Mouse (Mus musculus): ENCODE results near the gene Rabl2.

Gene Rabl2

DNA sequence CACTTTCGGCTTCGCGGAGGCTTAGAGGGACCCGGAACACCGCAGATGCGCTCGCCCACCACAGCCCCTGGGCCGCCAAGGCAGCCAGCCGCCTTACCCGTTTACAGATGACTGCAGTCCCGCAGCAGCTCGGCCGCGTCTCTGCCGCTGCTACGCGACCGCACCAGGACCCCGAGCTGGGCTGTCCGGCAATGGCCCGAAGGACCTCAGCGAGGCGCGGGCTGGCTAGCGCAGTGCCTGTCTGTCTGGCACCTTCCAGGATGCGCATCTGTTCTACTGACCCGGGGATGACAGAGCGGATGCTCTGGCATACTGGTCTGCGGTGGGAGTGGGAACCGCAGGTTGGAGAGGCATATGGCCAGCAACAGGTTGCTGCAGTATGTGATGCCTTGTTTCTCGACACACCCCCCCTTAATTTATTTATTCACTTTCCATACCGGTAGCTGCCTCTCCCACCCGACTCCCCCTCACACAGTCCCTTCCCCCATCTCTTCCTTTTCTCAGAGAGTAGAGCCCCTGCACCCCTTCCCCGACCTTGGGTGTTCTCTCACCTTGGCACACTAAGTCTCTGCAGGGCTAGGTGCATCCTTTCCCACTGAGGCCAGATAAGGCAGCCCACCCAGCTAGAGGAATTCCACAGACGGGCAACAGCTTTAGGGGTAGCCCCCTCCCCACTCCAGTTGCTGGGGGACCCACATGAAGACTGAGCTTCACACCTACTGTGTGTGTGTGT is at the start of gene Rabl2:
Gene Rabl2 (minus strand): TSS at position 201 of the 733 bp plus-strand sequence.
- DNase-seq (ENCODE audit: low read depth), result peak; percentile 61

DNA sequence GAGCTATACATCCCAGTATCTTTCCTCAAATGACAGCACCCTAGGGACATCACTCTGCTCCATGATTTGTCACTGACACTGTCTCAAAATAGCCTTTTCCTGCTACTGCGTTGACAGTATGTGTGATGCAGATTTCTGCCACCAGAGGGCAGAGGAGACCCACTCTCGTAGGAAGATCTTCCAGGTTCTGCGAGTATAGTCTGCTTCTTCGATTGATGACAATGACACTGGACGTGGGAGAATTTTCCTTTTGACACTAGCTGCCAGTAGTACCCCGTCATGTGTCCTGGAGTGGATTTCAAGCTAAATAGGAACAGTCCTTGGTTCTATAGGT is 31.9 kb upstream of the Rabl2 start:
- DNase-seq (ENCODE audit: low read depth), result no peak

DNA sequence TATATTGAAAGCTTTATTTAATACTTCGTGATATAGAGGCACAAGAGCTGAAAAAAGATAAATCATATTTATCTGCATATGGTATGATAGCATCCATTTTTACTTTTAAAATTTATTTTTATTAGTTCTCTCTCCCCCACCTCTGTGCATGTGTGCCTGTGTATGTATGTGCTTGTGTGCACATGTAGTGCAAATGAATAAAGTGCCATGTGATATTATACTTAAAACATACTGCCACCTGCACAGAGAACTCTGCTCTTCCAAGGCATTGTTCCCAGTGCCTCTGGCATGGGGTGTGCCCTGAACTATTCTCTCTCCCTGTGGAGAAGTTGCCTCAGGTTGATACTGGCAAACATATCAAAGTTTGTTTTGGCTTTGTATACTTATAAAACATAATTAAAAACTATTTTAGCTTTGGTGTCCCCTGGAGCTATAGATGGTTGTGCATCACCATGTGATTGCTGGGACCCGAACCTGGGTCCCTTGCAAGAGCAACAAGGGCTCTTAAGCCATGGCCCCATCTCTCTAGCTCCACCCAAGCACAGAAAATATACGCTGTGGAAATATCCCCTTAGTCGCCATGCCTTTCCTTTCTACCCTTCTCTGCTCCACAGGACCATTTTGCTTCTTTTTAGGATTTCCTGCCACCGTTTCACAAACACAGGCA is 31.4 kb upstream of the Rabl2 start:
- DNase-seq (ENCODE audit: low read depth), result no peak

DNA sequence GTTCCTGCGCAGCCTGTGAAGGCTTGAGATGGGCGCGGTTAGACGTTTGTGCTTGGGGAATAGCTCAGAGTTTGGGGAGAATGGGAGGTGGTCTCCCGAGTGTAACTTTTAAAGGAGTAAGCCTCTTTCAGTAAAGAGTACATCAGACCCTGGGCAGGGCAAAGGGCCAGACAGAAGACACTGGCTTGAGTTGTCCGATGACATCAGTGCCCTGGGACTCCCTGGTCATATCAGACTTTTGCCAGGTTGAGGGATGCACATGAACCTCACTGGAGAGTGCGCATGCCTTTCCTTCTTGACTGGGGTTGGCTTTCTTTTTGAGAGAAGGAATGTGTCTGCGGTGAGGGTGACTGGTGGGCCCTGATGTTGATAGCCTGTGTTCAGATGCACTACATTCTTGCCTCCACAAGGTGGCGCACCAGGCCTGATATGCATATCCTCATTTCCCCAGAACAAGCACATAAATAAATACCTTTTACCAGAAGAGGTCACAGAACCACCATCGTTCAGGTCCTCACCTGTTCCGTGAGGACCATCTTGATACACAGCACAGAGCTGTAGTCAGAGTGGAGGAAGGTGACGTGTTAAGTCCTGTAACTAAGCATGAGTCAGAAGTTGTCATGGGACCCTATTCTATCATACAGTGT is 30.7 kb upstream of the Rabl2 start:
- no peak for DNase-seq (ENCODE audit: low read depth)

DNA sequence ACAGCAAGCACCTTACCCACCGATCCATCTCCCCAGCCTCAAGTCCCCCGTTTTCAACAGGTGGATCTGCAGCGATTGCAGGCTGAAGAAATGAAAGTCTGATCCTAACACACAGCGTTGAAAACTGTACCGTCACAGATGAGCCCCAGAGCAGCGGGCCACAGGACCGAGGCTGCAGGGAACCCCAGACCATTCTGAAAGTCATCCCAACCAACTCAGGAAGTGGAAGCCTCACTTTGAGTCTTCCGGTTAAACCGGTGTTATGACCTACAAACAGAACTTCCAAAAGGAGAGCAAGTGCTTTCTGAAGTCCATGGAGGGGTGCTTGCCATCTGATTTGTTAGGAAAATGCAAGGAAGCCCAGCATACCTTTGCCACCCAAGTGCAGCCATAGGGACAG is 16.2 kb upstream of the Rabl2 start:
- DNase-seq (ENCODE audit: low read depth), result no peak

DNA sequence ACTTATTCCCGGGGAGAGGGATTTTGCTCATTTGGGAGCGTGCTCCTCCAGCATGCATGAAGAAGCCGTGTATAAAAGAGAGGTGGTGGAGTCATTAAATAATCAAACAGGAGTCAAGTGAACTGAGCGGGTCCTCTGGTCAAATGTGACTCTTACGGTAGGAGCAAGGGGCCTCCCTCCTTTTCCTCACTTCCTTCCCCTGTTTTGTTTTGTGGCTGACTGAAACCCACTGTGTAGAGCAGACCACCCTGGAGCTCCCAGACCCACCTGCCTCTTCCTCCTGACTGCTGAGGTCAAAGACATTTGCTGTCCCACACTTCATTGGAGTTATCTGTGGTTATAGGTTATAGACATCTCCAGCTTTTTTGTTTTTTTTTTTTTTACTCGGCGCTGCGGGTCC is 15.8 kb upstream of the Rabl2 start:
- DNase-seq (ENCODE audit: low read depth), result no peak

DNA sequence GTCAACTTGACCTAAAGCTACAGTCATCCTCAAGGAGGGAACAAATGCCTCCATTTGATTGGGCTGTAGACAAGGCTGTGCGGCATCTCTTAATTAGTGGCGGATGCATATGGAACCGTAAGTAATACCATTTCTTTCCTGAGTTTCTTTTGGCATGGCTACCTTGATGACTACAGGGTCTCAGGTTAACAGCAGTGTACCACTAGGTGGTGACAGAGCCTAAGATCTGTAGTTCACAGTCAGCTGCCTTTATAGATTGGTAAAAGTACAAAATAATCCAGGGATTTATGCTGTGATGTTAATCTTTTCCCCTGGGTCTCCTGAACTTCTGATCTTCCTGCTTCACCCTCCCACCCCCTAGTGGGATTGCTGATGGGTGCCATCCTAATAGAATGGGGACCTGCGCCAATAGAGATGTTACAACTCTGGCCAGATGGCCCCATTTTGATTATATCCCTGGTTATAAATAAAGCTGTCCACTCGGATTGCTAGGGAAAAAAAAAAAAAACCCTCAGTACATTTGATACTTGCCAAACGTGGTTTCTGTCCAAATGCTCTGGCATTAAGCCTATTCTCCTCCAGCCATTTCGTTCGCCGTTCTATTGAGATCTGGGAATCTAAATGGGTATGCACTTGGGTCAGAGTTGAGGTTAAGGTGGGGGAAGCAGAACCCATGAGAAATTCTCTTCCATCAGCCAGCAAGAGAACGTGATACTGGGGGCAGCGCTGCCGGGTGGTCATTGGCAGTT is 14.3 kb upstream of the Rabl2 start:
- no peak for DNase-seq (ENCODE audit: low read depth)

DNA sequence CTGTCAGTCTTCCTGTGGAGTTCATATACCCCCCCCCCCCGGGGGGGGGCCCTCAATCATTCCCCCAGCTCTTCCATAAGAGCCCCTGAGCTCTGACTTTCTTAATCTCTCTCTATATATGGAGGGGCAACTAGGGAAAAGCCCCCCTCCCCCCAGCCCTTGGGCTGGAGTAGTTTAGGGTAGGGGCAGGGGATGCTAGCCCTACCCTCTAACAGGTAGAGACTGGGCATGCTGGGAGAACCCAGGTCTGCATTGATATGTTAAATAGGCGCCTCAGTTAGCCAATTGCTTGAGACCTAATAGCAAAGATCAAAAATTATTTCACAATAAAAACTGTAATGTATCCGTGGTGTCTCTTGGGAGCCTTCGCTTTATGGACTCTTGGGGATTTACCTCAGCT is 825 bp upstream of the Rabl2 start:
- DNase-seq (ENCODE audit: low read depth), result no peak

DNA sequence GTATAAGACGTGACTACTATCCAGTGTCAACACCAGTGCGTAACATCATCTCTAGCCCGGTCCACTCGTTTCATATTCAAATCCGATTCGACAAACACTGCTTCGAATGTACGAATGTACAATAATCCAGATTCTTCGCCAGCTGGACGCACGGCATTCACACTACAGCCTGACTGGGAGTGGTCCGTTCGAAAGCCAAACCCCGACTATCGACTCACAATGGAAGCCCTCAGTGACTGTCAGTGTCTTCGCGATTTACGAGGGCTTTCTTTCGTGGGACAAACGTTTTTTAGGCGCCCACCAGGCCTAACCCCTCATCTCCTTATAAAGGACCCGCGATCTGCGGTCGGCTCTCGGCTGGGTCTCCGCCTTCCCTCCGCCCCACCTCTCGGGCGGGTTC is 406 bp downstream of the Rabl2 start:
- DNase-seq (ENCODE audit: low read depth), result peak; percentile 3

DNA sequence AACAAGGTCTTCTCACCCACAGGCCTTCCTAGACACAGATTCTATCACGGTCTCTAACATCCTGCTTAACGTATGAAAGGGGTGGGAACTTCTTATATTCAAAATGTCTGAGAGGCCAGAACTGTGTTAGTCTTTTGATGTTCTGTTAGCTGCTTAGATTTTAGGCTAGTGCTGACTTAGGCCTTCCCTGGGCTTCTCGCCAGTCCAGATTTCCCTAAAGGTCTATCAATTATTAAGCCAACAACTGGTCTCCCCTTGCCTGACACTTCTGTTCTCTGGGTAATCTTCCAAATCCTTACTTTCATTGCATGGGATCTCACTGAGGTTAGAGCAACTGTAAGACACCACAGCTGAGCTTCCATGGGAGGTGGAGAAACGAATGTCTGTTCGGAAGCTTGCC is 2.6 kb downstream of the Rabl2 start:
- no peak for DNase-seq (ENCODE audit: low read depth)

DNA sequence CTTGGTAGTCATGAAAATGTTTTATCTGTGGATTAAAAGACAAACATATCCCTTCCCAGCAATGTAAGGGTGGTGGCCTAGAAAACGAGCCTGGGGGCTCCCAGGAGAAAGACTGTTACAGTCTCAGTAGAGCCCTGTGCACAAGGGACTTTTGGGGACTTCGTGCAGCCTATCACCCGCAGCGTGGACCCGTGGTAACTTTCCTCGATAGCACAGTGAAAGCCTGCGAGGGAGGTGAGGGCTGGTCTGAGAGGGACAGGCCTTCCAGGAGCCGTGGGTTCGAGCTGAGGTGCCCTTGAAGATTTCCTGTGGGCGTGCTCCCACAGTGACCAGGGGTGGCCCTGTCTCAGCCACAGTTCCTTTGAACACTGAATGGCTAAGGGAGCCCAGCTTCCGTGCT is 6.1 kb downstream of the Rabl2 start:
- DNase-seq (ENCODE audit: low read depth), result no peak

DNA sequence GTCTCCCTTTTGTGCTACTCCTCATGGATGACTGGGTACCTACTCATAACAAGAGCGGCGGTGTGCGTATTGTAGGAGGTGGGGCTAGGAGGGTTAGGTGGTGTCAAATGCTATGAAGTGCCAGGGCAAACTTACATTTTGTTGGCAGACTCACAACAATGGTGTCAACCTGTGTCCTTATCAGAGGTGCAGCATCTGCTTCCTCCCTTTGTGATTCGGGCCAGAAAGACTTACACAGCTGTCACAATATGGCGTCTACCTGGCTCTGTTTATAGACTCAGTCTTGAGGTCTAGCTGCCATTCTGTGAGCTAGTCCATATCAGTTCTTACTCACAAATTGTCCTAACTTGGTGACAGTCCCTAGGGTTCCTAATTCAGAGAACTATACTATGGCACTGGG is 6.6 kb downstream of the Rabl2 start:
- no peak for DNase-seq (ENCODE audit: low read depth)

DNA sequence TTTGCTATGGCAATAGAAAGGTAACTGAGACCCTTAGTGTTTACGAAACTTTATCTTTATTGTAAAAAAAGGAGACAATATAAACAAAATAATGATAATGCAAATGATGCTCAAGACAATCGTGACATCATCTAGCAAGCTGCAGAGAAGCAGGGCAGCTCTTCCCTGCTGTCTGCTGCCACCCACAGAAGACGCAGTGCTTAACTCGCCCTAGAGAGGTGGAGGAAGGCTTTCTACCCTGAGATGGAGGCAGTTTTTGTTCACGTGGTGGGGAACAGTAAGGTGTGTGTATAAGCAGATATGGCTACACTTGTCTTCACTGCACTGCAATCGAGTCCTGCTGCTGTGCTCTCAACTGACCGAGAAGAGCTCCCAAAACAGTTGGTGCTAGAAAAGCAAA is 9.2 kb downstream of the Rabl2 start:
- DNase-seq (ENCODE audit: low read depth), result no peak

DNA sequence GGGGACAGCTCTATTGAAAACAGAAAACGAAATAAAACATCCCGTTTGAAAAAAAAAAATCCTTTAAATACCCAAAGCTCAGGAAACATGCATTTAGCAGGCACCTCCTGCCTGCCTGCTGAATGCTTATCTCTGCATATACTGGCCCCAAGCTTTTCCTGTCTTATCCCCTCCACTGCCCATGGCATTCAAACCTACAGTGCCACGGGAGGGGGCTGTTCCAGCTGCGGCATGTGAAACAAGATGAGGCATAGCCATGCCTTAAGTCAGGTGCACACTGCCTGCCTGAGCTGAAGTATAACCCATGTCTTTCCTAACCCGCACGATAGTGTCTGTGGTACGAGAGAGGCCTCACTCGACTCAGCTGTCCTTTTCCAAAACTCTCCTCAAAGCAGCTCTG is 19.6 kb downstream of the Rabl2 start:
- DNase-seq (ENCODE audit: low read depth), result no peak

DNA sequence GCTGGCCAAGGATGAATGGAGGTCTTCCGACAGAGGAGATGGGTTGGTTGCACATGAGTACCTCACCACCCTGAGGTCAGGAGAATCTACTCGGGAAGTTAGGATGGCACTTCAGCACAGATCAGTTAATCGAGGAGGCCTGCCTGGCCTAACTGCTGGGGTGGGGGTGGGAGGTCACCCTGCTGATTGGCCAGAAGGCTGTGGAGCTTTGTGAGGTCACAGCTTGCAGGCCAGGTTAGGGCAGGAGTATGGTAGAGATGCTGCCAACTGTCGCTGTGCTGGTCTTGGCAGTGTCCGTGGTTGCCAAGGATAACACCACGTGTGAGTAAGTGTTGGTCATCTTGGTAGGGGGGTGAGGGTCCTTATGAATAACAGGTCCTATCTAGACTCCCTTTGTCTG is 23.6 kb downstream of the Rabl2 start, which contains the start of gene Acr:
Gene Acr (plus strand): TSS at position 213 of the 400 bp plus-strand sequence.
- DNase-seq (ENCODE audit: low read depth), result no peak

DNA sequence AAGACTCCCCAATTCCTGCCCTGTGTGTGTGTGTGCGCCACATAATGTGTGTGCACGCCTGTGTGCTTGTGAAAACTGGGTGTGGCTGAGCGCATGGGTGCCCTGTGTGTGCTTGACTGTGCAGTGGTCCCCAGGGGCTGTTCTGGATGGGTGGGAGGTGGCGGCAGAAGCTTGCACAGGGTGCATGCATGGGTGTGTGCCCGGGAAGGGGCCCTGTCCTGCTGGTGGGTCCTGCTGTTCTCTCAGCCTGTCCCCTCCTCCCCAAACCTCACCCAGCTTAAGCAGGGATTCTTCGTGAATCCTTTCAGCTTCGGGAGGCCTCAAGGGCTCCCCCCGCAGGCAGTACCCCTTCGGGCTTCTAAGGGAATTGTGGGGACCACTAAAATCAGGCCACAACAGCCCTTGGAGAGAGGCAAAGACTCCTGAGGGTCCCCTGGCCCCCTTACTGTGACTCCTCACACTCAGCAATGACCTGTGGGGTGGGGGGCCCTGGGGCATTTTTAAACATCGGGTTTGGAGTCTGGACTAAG is 32.5 kb downstream of the Rabl2 start:
- no peak for DNase-seq (ENCODE audit: low read depth)

DNA sequence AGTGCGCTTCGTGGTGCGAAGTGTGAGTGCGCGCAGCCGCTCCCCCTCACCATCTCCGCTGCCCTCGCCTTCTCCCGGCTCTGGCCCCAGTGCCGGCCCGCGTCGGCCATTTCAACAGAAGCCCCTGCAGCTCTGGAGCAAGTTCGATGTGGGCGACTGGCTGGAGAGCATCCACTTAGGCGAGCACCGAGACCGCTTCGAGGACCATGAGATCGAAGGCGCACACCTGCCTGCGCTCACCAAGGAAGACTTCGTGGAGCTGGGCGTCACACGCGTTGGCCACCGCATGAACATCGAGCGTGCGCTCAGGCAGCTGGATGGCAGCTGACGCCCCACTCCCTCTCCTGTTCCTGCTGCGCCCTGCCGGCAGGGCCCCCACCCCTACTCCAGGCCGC is 33.7 kb downstream of the Rabl2 start:
- no peak for DNase-seq (ENCODE audit: low read depth)

DNA sequence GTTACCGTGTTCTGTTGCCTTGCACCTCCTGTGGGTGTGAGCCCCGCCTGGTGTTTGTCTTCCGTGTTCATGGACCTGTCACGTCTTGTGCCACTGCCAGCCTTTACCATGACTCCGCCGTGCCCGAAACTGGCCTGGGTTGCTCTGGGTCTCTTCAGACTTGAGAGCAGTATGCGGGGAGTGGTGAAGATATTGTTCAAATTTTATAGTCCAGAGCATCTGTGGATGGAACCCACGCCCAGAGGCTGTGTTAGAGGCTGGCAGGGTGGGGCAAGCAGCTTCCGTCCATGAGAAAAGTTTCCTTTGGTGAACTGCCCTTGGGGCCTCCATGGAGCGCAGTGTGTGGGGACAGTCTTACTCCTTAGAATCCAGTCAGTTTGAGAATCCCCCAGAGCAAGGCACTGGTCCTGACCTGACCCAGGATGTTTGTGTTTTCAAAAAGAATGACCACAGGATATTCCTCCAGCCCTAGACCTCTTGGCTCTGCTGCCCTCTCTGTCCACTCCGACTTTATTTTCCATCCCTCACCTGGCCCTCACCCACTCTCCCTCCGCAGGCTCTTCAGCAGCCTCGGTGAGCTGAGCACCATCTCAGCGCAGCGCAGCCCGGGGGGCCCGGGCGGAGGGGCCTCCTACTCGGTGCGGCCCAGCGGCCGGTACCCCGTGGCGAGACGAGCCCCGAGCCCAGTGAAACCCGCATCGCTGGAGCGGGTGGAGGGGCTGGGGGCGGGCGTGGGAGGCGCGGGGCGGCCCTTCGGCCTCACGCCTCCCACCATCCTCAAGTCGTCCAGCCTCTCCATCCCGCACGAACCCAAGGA is 34.3 kb downstream of the Rabl2 start:
- no peak for DNase-seq (ENCODE audit: low read depth)

DNA sequence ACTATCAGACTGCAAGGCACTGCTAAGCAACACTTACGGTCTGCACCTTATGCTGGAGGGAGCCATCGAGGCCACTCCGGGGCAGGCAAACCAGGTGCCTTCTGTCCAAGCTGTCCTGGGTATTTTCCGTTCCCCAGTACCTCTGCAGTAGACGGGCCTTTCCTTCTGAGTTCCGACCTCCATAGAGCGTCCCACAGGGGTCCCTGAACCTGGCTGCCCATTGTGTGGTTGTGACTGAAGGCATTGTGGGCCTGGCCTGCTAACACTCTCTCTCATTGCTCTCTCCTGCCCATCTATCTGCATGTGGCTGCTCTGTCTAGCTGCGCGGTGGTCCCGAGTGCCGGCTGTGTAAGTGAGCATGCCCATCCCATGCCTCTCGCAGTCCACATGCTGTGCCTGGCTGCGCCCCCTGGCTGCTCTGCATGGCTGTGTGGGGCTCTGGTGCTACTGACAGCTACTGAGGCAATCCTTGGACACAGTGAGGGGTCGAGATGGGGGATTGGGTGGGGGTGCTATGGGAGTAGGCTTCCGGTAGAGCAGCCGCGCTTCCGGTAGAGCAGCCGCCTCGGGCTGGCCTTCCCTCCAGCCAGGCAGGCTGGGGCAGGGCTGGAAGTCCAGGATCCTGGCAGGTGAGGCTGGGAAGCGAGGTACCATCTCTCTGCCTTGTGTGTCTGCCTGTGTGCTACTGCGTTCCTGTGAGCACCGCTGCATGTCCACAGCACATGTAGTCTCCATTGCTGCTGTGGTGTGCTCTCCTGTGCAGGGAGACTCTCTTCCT is 35.1 kb downstream of the Rabl2 start:
- DNase-seq (ENCODE audit: low read depth), result no peak

DNA sequence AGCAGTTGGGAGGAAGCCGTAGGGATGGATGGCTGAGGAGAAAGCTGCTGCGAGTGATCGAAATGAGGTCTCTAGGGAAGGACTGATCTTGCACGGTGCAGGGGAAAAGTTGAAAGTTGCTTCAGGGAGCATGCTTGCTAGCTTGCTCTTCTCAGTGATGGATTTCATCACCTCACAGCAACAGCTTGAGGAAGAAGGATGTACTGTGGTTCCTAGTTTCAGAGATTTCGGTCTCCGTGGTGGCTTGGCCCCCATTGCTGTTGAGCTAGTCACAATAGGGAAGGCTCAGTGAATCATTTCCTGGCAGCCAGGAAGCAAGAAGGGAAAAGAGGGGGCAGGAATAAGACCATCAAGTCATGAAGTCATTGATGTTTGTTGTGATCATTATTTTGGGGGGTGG is 36.1 kb downstream of the Rabl2 start:
- peak; percentile 0 for DNase-seq (ENCODE audit: low read depth)

DNA sequence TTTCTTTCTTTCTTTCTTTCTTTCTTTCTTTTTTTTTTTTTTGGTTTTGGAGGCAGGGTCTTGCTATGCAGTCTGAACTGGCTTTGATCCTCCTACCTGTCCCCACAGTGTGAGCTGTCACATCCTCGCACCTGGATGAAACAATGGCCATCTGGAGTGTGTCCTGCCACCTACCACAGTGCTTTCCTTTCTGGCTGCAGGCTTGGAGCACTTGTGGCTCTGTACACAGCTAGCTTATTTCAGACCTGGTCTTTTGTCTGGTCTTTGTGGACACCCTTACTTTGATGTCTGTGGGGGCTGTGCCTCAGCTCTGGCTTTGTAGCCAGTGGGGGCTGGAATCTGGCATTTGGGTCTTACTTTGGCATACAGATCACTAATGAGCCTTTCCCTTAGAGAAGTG is 40.0 kb downstream of the Rabl2 start:
- DNase-seq (ENCODE audit: low read depth), result no peak
